Mouse (Mus musculus) lung, postnatal 25 days (tissue): ENCODE results near the gene 1700057G04Rik.

ENCODE experiments used
- DNase-seq: peaks from one replicate; pipeline ENCODE4 v3.0.0; 2022; ENCODE audit warnings: low spot score

The 1700057G04Rik gene

GRCm38 (mm10) chr9:92386871-92387270 lies 77.7 kb downstream of the 1700057G04Rik start:
- DNase-seq: no peak

- DNase-seq: no peak
Observed at GRCm38 (mm10) chr9:92387404-92387803, 78.2 kb downstream of the 1700057G04Rik start.

DNA sequence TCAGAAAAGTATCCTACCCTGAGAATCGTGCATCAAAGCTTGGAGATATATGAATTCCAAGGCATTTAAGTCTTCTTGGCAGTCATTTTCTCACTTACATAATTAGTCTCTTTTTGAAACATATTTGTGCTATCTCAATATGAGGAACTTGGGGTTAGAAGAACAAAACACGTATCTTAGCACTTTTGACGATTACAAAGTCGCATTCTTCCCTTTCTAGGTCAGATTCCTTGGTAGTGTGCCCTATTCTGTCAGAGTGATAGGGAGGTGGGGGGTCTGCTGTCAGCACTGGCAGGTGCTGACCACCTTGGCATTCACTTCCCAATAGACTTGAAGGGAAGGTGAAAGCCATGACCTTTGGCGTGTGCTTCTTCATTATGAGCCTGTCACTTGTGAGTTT lies 93.5 kb downstream of the 1700057G04Rik start:
- no peak for DNase-seq
